Mouse (Mus musculus): Measurements from ENCODE around the gene Ndufv3. TPM values are rescaled to one million over a fixed set of nuclear protein-coding genes. Genes with fewer than 3 reads are reported as not detected.
"Not testable (repeated sequence)": the region's sequence is repeated elsewhere in the genome, so short reads cannot be mapped to it uniquely, and the experiment has no call there.

Gene Ndufv3
- total RNA-seq, 2 experiments from 2014 or later: 1,413 to 1,444 TPM

GRCm38 (mm10) chr17:31510944-31511343, 9.0 kb upstream of the Ndufv3 start:
- intact Hi-C loops (cut with DNase I): loop anchor here (5.0 to 10.0 kb wide), 2 partner anchors 146 to 514 kb away; partner anchors contain the start of gene U2af1

GRCm38 (mm10) chr17:31511792-31512495, 8.0 kb upstream of the Ndufv3 start:
- intact Hi-C loops (cut with DNase I): loop anchor here (5.0 to 10.0 kb wide), 2 partner anchors 145 to 513 kb away; partner anchors contain the start of gene U2af1
- peak; percentile 69 for DNase-seq (ENCODE audit: low spot score)

More at GRCm38 (mm10) chr17:31510944-31511343, 9.0 kb upstream of the Ndufv3 start:
- DNase-seq (ENCODE audit: low spot score): no peak

GRCm38 (mm10) chr17:31512593-31512992, 7.3 kb upstream of the Ndufv3 start:
- DNase-seq (ENCODE audit: low spot score): no peak
- intact Hi-C loops (cut with DNase I): loop anchor here (5.0 to 10.0 kb wide), 2 partner anchors 145 to 512 kb away; partner anchors contain the start of gene U2af1

GRCm38 (mm10) chr17:31514696-31515095, 5.2 kb upstream of the Ndufv3 start:
- intact Hi-C loops (cut with DNase I): loop anchor here (5.0 to 10.0 kb wide), 2 partner anchors 143 to 510 kb away; partner anchors contain the start of gene U2af1
- no peak for DNase-seq (ENCODE audit: low spot score)

- DNase-seq (ENCODE audit: low spot score): no peak
- intact Hi-C loops (cut with DNase I): loop anchor here (10.0 kb wide), 1 partner anchor 505 kb away; no protein-coding TSS in a partner anchor
Measured at GRCm38 (mm10) chr17:31519344-31519945, 470 bp upstream of the Ndufv3 start.

GRCm38 (mm10) chr17:31520895-31521294, 980 bp downstream of the Ndufv3 start:
- intact Hi-C loops (cut with DNase I): loop anchor here (5.0 kb wide), 1 partner anchor 46 kb away; no protein-coding TSS in a partner anchor
- peak; percentile 28 for DNase-seq (ENCODE audit: low spot score)

GRCm38 (mm10) chr17:31521948-31522347, 2.0 kb downstream of the Ndufv3 start:
- intact Hi-C loops (cut with DNase I): loop anchor here (5.0 kb wide), 1 partner anchor 45 kb away; no protein-coding TSS in a partner anchor
- no peak for DNase-seq (ENCODE audit: low spot score)

GRCm38 (mm10) chr17:31525114-31525513, 5.2 kb downstream of the Ndufv3 start:
- intact Hi-C loops (cut with DNase I): no loop called here
- no peak for DNase-seq (ENCODE audit: low spot score)

GRCm38 (mm10) chr17:31525816-31526215, 5.9 kb downstream of the Ndufv3 start:
- intact Hi-C loops (cut with DNase I): no loop called here
- DNase-seq (ENCODE audit: low spot score): no peak

- intact Hi-C loops (cut with DNase I): no loop called here
Measured at GRCm38 (mm10) chr17:31529314-31529713, 9.4 kb downstream of the Ndufv3 start.

GRCm38 (mm10) chr17:31531441-31532158, 11.7 kb downstream of the Ndufv3 start:
- no peak for DNase-seq (ENCODE audit: low spot score)
- intact Hi-C loops (cut with DNase I): no loop called here

More at GRCm38 (mm10) chr17:31529314-31529713, 9.4 kb downstream of the Ndufv3 start:
- no peak for DNase-seq (ENCODE audit: low spot score)

- intact Hi-C loops (cut with DNase I); DNase-seq (ENCODE audit: low spot score): not testable (repeated sequence)
Measured at GRCm38 (mm10) chr17:31532331-31532730, 12.4 kb downstream of the Ndufv3 start.

GRCm38 (mm10) chr17:31535358-31535757, 15.4 kb downstream of the Ndufv3 start:
- intact Hi-C loops (cut with DNase I): no loop called here
- no peak for DNase-seq (ENCODE audit: low spot score)

- DNase-seq (ENCODE audit: low spot score): peak; percentile 61
- intact Hi-C loops (cut with DNase I): no loop called here
Measured at GRCm38 (mm10) chr17:31535871-31536629, 16.1 kb downstream of the Ndufv3 start.

- DNase-seq (ENCODE audit: low spot score): no peak
- intact Hi-C loops (cut with DNase I): no loop called here
Measured at GRCm38 (mm10) chr17:31540101-31540500, 20.2 kb downstream of the Ndufv3 start.

GRCm38 (mm10) chr17:31540809-31541459, 21.0 kb downstream of the Ndufv3 start:
- intact Hi-C loops (cut with DNase I): no loop called here

GRCm38 (mm10) chr17:31541460-31541831, 21.5 kb downstream of the Ndufv3 start:
- intact Hi-C loops (cut with DNase I): no loop called here
- DNase-seq (ENCODE audit: low spot score): no peak

More at GRCm38 (mm10) chr17:31540809-31541459, 21.0 kb downstream of the Ndufv3 start:
- DNase-seq (ENCODE audit: low spot score): no peak

- intact Hi-C loops (cut with DNase I): no loop called here
- no peak for DNase-seq (ENCODE audit: low spot score)
Measured at GRCm38 (mm10) chr17:31543574-31543973, 23.7 kb downstream of the Ndufv3 start.
